Mouse (Mus musculus): ENCODE data around the gene 1700023F06Rik. TPM values are rescaled to one million over a fixed set of nuclear protein-coding genes. Genes with fewer than 3 reads are reported as not detected.

The 1700023F06Rik gene
- total RNA-seq (2023), result not detected

DNA sequence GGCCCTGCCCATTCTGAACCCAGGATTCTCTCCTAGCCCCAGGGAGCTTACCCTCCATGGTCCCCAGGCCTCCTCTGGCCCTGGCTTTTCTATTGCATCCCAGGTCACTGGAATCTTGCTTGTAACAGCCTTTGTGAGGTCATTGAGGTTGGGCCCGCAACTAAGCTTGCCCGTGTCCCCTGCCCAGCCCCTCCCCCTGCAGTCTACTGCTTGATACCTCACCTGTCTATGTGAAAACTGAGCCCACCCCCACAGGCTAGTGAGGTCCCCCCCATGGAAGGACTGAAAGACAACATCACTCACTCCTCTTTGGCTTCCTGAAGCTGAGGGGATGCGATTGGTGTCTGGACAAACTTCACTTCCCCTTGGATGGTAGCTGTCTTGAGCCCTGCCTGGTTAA is at the start of gene 1700023F06Rik:
Gene 1700023F06Rik (minus strand): TSS at position 101 of the 400 bp plus-strand sequence.

GRCm38 (mm10) chr11:103217790-103218516 is 9.6 kb upstream of the 1700023F06Rik start, which contains the start of gene Spata32:
Gene Spata32 (minus strand): TSS chr11:103218432.

DNA sequence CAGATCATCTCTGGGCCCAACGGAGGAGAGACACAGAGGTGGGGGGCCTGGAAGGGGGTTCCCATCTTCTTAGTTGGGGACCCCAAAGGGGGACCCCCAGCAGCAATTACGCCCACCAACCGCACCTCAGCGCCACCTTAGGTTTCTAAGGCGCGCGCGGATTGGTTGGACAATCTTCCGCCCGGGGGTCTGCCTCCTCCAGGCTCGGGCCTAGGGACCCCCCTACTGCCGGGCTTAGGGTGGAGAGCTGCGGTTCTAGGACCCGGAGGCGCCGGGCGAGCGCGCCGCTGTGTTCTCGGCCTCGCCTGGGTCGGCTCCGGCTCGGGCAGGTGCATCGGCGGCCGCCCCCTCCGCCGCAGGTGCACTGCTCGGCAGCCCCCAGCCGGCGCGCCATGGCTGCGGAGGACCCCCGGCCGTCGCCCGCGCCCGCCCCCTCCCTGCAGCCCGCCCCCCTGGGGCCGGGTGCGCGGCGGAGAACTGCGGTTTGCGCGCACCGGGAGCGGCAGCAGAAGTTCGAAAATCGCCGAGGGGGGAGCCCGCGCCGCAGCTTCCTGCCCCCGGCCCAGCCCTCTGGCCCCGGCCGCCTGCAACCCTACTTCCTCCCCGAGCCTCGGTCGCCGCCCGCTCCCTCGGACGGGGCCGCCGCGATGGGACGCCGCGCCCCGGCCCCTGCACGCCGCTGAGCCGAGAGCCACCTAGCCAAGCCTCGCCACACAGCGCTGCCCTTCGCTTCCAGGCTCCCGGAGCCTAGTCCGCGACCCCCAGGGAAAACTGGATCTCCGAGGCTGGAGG is 37.7 kb downstream of the 1700023F06Rik start, which contains the start of gene Fmnl1:
Gene Fmnl1 (plus strand): TSS at position 614 of the 792 bp plus-strand sequence.

Other genes starting within 250 kb of the 1700023F06Rik start
- gene Nmt1, start 180.4 kb downstream of the 1700023F06Rik start, total RNA-seq (2023), result 10 to 100 TPM; 60.2 to 68.4 TPM
- 10 to 100 TPM; 18.5 to 22.4 TPM for gene Dcakd, start 180.2 kb downstream of the 1700023F06Rik start, total RNA-seq (2023)
- gene Plcd3, start 106.9 kb downstream of the 1700023F06Rik start, total RNA-seq (2023), result not detected
- 10 to 100 TPM; 46.3 to 47.1 TPM for gene Acbd4, start 106.9 kb downstream of the 1700023F06Rik start, total RNA-seq (2023)
- 10 to 100 TPM; 73.5 to 91.3 TPM for gene Hexim1, start 92.3 kb downstream of the 1700023F06Rik start, total RNA-seq (2023)
- 1 to 10 TPM; 1.6 to 2.8 TPM for gene Hexim2, start 76.1 kb downstream of the 1700023F06Rik start, total RNA-seq (2023)
- 100 to 1,000 TPM; 420 to 447 TPM for gene Fmnl1, start 37.5 kb downstream of the 1700023F06Rik start, total RNA-seq (2023)
- gene Spata32, start 9.9 kb upstream of the 1700023F06Rik start, total RNA-seq (2023), result not detected
- gene Map3k14, start 58.9 kb upstream of the 1700023F06Rik start, total RNA-seq (2023), result 10 to 100 TPM; 66.2 to 71.0 TPM
- 10 to 100 TPM; 73.8 to 86.5 TPM for gene Arhgap27, start 155.1 kb upstream of the 1700023F06Rik start, total RNA-seq (2023)
- gene Plekhm1, start 204.1 kb upstream of the 1700023F06Rik start, total RNA-seq (2023), result 10 to 100 TPM; 36.5 to 36.6 TPM

Data from T-cell, adult 66 days (primary cell).